Mouse (Mus musculus) hindbrain, embryonic 11.5 days (tissue): Measurements from ENCODE around the gene Pax1. TPM values are rescaled to one million over a fixed set of nuclear protein-coding genes. Genes with fewer than 3 reads are reported as not detected.

Experiments
- ATAC-seq: fragments of 200-750 bp; cut with Nextera tagmentation; 2 replicates; pipeline ENCODE4 v1.8.0; 2017; ENCODE audit warnings: mild to moderate bottlenecking, moderate TSS enrichment, moderate library complexity; ENCODE audit not compliant: low FRiP score
- DNase-seq: peaks from one replicate; pipeline ENCODE4 v3.0.0-alpha.2; 2015; ENCODE audit warnings: low spot score
- H3K27ac ChIP-seq: fragments of 300-500 bp; sonication (generic); 2 replicates; pipeline ENCODE4 v1.5.1; 2014; ENCODE audit warnings: mild to moderate bottlenecking, low read depth, low read length
- H3K27me3 ChIP-seq: fragments of 300-500 bp; sonication (generic); 2 replicates; pipeline ENCODE4 v1.6.1; 2014; ENCODE audit warnings: mild to moderate bottlenecking, low read length, moderate library complexity, mixed read lengths; ENCODE audit not compliant: control insufficient read depth, insufficient read depth
- H3K36me3 ChIP-seq: fragments of 300-500 bp; sonication (generic); 2 replicates; pipeline ENCODE4 v1.6.1; 2014; ENCODE audit warnings: mild to moderate bottlenecking, low read length, moderate library complexity, mixed read lengths; ENCODE audit not compliant: control insufficient read depth, insufficient read depth
- H3K4me1 ChIP-seq: fragments of 300-500 bp; sonication (generic); replicated peaks from 2 replicates; pipeline ENCODE4 v1.6.1; 2014; ENCODE audit warnings: low read length, mixed read lengths; ENCODE audit not compliant: control insufficient read depth, insufficient read depth
- H3K4me2 ChIP-seq: fragments of 300-500 bp; sonication (generic); replicated peaks from 2 replicates; pipeline ENCODE4 v1.6.1; 2014; ENCODE audit warnings: mild to moderate bottlenecking, low read depth, low read length
- H3K4me3 ChIP-seq: fragments of 300-500 bp; sonication (generic); 2 replicates; pipeline ENCODE4 v1.5.1; 2014; ENCODE audit warnings: low read depth, low read length
- H3K9ac ChIP-seq: fragments of 300-500 bp; sonication (generic); 2 replicates; pipeline ENCODE4 v1.6.1; 2014; ENCODE audit warnings: low read depth, low read length
- H3K9me3 ChIP-seq: fragments of 300-500 bp; sonication (generic); 2 replicates; pipeline ENCODE4 v1.6.1; 2016; ENCODE audit warnings: low read length; ENCODE audit not compliant: control insufficient read depth
- WGBS: fragments of 180-500 bp; shearing (Covaris S2); extraction: QIAGEN DNeasy Blood & Tissue Kit; methylation state at CpG from one replicate; pipeline ENCODE4 v1.1.7; 2014; 5-methylcytosine and 5-hydroxymethylcytosine counted together
- polyA plus RNA-seq: library from polyadenylated mRNA; unstranded; fragments of >200 nt; fragmentation: Nextera tagmentation; extraction: Ambion mirVana; gene quantifications from 2 replicates; pipeline ENCODE4 v1.2.1, GENCODE M21; 2014

Pax1 gene
- 1.9 and 2.5 TPM in 2 replicates for polyA plus RNA-seq

- Histone ChIP-seq H3K36me3 (no peaks in the 10 kb centered on the region), H3K27ac (no peak within 1 kb of the TSS), H3K27me3 (peaks cover 93% of the 10 kb centered on the region), H3K4me1 (0 out of 2 replicates have a peak, but pooled peaks cover 3% of the 10 kb centered on the region), H3K4me3 (no peak within 1 kb of the TSS), H3K9me3 (no peaks in the 10 kb centered on the region), H3K4me2 (no peak within 1 kb of the TSS), H3K9ac (no peak within 1 kb of the TSS)
- ATAC-seq (no peak), DNase-seq (no peak)
- 1% methylated on average over 18 of the region's 18 CpGs for WGBS
Measured at GRCm38 (mm10) chr2:147361581-147361980, at the start of gene Pax1. TSS of gene Pax1 (plus strand) at chr2:147361925.

GRCm38 (mm10) chr2:147321036-147321435 lies 40.7 kb upstream of the Pax1 start:
- Histone ChIP-seq H3K4me2 (no peak overlapping the region), H3K36me3 (no peaks in the 10 kb centered on the region), H3K9me3 (no peaks in the 10 kb centered on the region), H3K9ac (no peak overlapping the region), H3K27me3 (no peaks in the 10 kb centered on the region), H3K27ac (no peak overlapping the region), H3K4me3 (no peak overlapping the region), H3K4me1 (no peaks in the 10 kb centered on the region)
- ATAC-seq (no peak), DNase-seq (peak; percentile 67)
- 10% methylated on average over 9 of the region's 9 CpGs for WGBS

- no peak for DNase-seq
- H3K4me2 ChIP-seq, result no peak overlapping the region
- no peaks in the 10 kb centered on the region for H3K36me3 ChIP-seq
- no peak overlapping the region for H3K4me3 ChIP-seq
- H3K9ac ChIP-seq, result no peak overlapping the region
- H3K27me3 ChIP-seq, result no peaks in the 10 kb centered on the region
- no peaks in the 10 kb centered on the region for H3K9me3 ChIP-seq
- H3K27ac ChIP-seq, result no peak overlapping the region
- no peaks in the 10 kb centered on the region for H3K4me1 ChIP-seq
- WGBS, result 79% methylated on average over 2 of the region's 2 CpGs
- no peak for ATAC-seq
Measured at GRCm38 (mm10) chr2:147325178-147325577, 36.5 kb upstream of the Pax1 start.

- ATAC-seq, result no peak
- Histone ChIP-seq H3K4me2 (no peak overlapping the region), H3K4me3 (no peak overlapping the region), H3K36me3 (no peaks in the 10 kb centered on the region), H3K9ac (no peak overlapping the region), H3K27ac (no peak overlapping the region), H3K4me1 (no peaks in the 10 kb centered on the region), H3K9me3 (no peaks in the 10 kb centered on the region), H3K27me3 (no peaks in the 10 kb centered on the region)
- DNase-seq, result no peak
- WGBS, result 76% methylated on average over 2 of the region's 2 CpGs
Measured at GRCm38 (mm10) chr2:147332731-147333130, 29.0 kb upstream of the Pax1 start.

GRCm38 (mm10) chr2:147338729-147339128 lies 23.0 kb upstream of the Pax1 start:
- Histone ChIP-seq H3K4me2 (no peak overlapping the region), H3K9ac (no peak overlapping the region), H3K4me1 (no peaks in the 10 kb centered on the region), H3K36me3 (no peaks in the 10 kb centered on the region), H3K9me3 (no peaks in the 10 kb centered on the region), H3K27me3 (no peaks in the 10 kb centered on the region), H3K27ac (no peak overlapping the region), H3K4me3 (no peak overlapping the region)
- ATAC-seq, result no peak
- whole genome bisulfite sequencing, result 63% methylated on average over 15 of the region's 15 CpGs
- DNase-seq, result no peak

GRCm38 (mm10) chr2:147339796-147340195 lies 21.9 kb upstream of the Pax1 start:
- Histone ChIP-seq H3K4me1 (no peaks in the 10 kb centered on the region), H3K9me3 (no peaks in the 10 kb centered on the region), H3K36me3 (no peaks in the 10 kb centered on the region), H3K27ac (no peak overlapping the region), H3K27me3 (no peaks in the 10 kb centered on the region), H3K9ac (no peak overlapping the region), H3K4me2 (no peak overlapping the region), H3K4me3 (no peak overlapping the region)
- WGBS, result 85% methylated on average over 4 of the region's 4 CpGs
- DNase-seq, result no peak
- ATAC-seq, result no peak

GRCm38 (mm10) chr2:147342198-147342597 lies 19.5 kb upstream of the Pax1 start:
- DNase-seq (peak; percentile 33), ATAC-seq (no peak)
- Histone ChIP-seq H3K27ac (no peak overlapping the region), H3K27me3 (no peaks in the 10 kb centered on the region), H3K4me3 (no peak overlapping the region), H3K36me3 (no peaks in the 10 kb centered on the region), H3K9ac (no peak overlapping the region), H3K4me2 (no peak overlapping the region), H3K9me3 (no peaks in the 10 kb centered on the region), H3K4me1 (no peaks in the 10 kb centered on the region)
- WGBS, result 11% methylated on average over 2 of the region's 2 CpGs

- WGBS, result 1% methylated on average over 4 of the region's 4 CpGs
- DNase-seq, result peak; percentile 39
- no peaks in the 10 kb centered on the region for H3K9me3 ChIP-seq
- no peak overlapping the region for H3K4me2 ChIP-seq
- no peak overlapping the region for H3K9ac ChIP-seq
- H3K27ac ChIP-seq, result no peak overlapping the region
- H3K4me3 ChIP-seq, result no peak overlapping the region
- ATAC-seq, result no peak
- H3K27me3 ChIP-seq, result peaks cover 89% of the 10 kb centered on the region
- no peaks in the 10 kb centered on the region for H3K4me1 ChIP-seq
- no peaks in the 10 kb centered on the region for H3K36me3 ChIP-seq
Measured at GRCm38 (mm10) chr2:147359716-147360115, 2.0 kb upstream of the Pax1 start.

GRCm38 (mm10) chr2:147360401-147360800 lies 1.3 kb upstream of the Pax1 start:
- H3K27me3 ChIP-seq, result peaks cover 93% of the 10 kb centered on the region
- H3K36me3 ChIP-seq, result no peaks in the 10 kb centered on the region
- DNase-seq, result peak; percentile 39
- H3K4me1 ChIP-seq, result 0 out of 2 replicates have a peak, but pooled peaks cover 3% of the 10 kb centered on the region
- H3K9ac ChIP-seq, result no peak overlapping the region
- WGBS, result 3% methylated on average over 7 of the region's 7 CpGs
- H3K9me3 ChIP-seq, result no peaks in the 10 kb centered on the region
- ATAC-seq, result no peak
- H3K4me3 ChIP-seq, result no peak overlapping the region
- H3K27ac ChIP-seq, result no peak overlapping the region
- H3K4me2 ChIP-seq, result no peak overlapping the region
